Comparison of ENCODE assay signal across 9 mouse cellular contexts in genomic region chr5:91517077-91517476, GRCm38 (mm10). TPM values are rescaled to one million over a fixed set of nuclear protein-coding genes. Genes with fewer than 3 reads are reported as not detected.
A peak's percentile ranks its signal among the peaks of the same experiment; 100 is the strongest.
DNase-seq lines count a peak whose midpoint lies in the region; ATAC-seq and TF ChIP-seq lines count a peak whose summit lies in the region.
"Had no signal": no experiment of that assay in that cellular context is flagged by ENCODE, and none has a peak within 500 bp of the region (broad histone marks: within the 10 kb centered on the region; RNA-seq: fewer than 3 reads in every experiment).

No protein-coding gene starts in this region.

- no peak overlapping the region for H3K27ac ChIP-seq in lung, embryonic 14.5 days (ENCODE audit: low read depth)
- H3K27ac ChIP-seq in forebrain, embryonic 14.5 days (ENCODE audit: low read depth, low read length), result no peak overlapping the region
- H3K27ac ChIP-seq in limb, embryonic 14.5 days (replicated peaks; ENCODE audit: low read depth, low read length), result no peak overlapping the region
- H3K27ac ChIP-seq in stomach, embryonic 14.5 days (ENCODE audit: low read length), result no peak overlapping the region

- TF ChIP-seq CTCF in lung, embryonic 14.5 days (IDR thresholded peaks at IDR 0.05; ENCODE audit: low read depth), result no peak

- ATAC-seq in lung, embryonic 14.5 days (ENCODE audit: insufficient read depth), result no peak
- no peak for ATAC-seq in forebrain, embryonic 14.5 days
- no peak for ATAC-seq in limb, embryonic 14.5 days (ENCODE audit: low FRiP score, low read depth)
- no peak for ATAC-seq in stomach, embryonic 14.5 days (ENCODE audit: insufficient number of reproducible peaks, insufficient read depth, low FRiP score, low read depth)
- no peak for ATAC-seq in megakaryocyte-erythroid progenitor cell, adult 5-6 weeks (replicated peaks; ENCODE audit: low FRiP score, low TSS enrichment, poor library complexity, severe bottlenecking)

- peak overlapping the region; percentile 92 for H3K4me2 ChIP-seq in lung, embryonic 14.5 days
- peak overlapping the region; percentile 98 for H3K4me2 ChIP-seq in forebrain, embryonic 14.5 days (ENCODE audit: low read length)
- peak overlapping the region; percentile 93 for H3K4me2 ChIP-seq in limb, embryonic 14.5 days (replicated peaks; ENCODE audit: low read depth, low read length, severe bottlenecking)
- H3K4me2 ChIP-seq in stomach, embryonic 14.5 days (replicated peaks; ENCODE audit: low read depth, low read length), result peak overlapping the region; percentile 90; the same call in 1 of the 2 replicates

- peak overlapping the region; percentile 48 for H3K4me3 ChIP-seq in lung, embryonic 14.5 days (ENCODE audit: low read depth, low read length)
- H3K4me3 ChIP-seq in forebrain, embryonic 14.5 days (ENCODE audit: low read depth, low read length), result peak overlapping the region; percentile 48; the same call in 1 of the 2 replicates
- peak overlapping the region; percentile 52 for H3K4me3 ChIP-seq in limb, embryonic 14.5 days (replicated peaks; ENCODE audit: low read length)
- no peak overlapping the region; the same call in 1 of the 2 replicates for H3K4me3 ChIP-seq in stomach, embryonic 14.5 days (ENCODE audit: low read depth, low read length)

- peaks cover 7% of the 10 kb centered on the region; the same call in 1 of the 2 replicates for H3K4me1 ChIP-seq in lung, embryonic 14.5 days (ENCODE audit: insufficient read depth)
- peaks cover 17% of the 10 kb centered on the region for H3K4me1 ChIP-seq in forebrain, embryonic 14.5 days (ENCODE audit: control insufficient read depth, insufficient read depth, low read length)
- H3K4me1 ChIP-seq in limb, embryonic 14.5 days (ENCODE audit: control insufficient read depth, insufficient read depth, low read length), result peaks cover 20% of the 10 kb centered on the region
- H3K4me1 ChIP-seq in stomach, embryonic 14.5 days (ENCODE audit: control insufficient read depth, insufficient read depth, low read length), result peaks cover 9% of the 10 kb centered on the region

- WGBS in lung, embryonic 14.5 days, result 11% methylated on average over 6 of the region's 6 CpGs
- 20% methylated on average over 6 of the region's 6 CpGs for WGBS in forebrain, embryonic 14.5 days
- WGBS in limb, embryonic 14.5 days, result 21% methylated on average over 6 of the region's 6 CpGs
- 10% methylated on average over 6 of the region's 6 CpGs for WGBS in stomach, embryonic 14.5 days

- no peaks in the 10 kb centered on the region for H3K36me3 ChIP-seq in lung, embryonic 14.5 days (ENCODE audit: insufficient read depth)
- no peaks in the 10 kb centered on the region for H3K36me3 ChIP-seq in forebrain, embryonic 14.5 days (ENCODE audit: control insufficient read depth, insufficient read depth, low read length)
- no peaks in the 10 kb centered on the region for H3K36me3 ChIP-seq in limb, embryonic 14.5 days (ENCODE audit: control insufficient read depth, insufficient read depth, low read length)
- no peaks in the 10 kb centered on the region for H3K36me3 ChIP-seq in stomach, embryonic 14.5 days (ENCODE audit: control insufficient read depth, insufficient read depth, low read length)
- H3K36me3 ChIP-seq: G1E had no signal

- no peak overlapping the region for H3K9ac ChIP-seq in lung, embryonic 14.5 days
- no peak overlapping the region for H3K9ac ChIP-seq in forebrain, embryonic 14.5 days (ENCODE audit: low read length)
- peak overlapping the region; percentile 48 for H3K9ac ChIP-seq in limb, embryonic 14.5 days (ENCODE audit: low read depth, low read length, severe bottlenecking)
- H3K9ac ChIP-seq in stomach, embryonic 14.5 days (replicated peaks; ENCODE audit: low read depth, low read length), result no peak overlapping the region

- no peak for DNase-seq in lung, embryonic 14.5 days
- no peak for DNase-seq in lung, postnatal 25 days (ENCODE audit: low spot score)
- no peak for DNase-seq in forebrain, embryonic 14.5 days (ENCODE audit: low spot score)
- no peak for DNase-seq in limb, embryonic 14.5 days (ENCODE audit: low spot score)
- DNase-seq in adrenal gland, adult 2 months, result no peak
- no peak for DNase-seq in embryo, embryonic 10 days (ENCODE audit: low spot score)

- no peak for TF ChIP-seq POLR2A in limb, embryonic 14.5 days (IDR thresholded peaks at IDR 0.05; ENCODE audit: borderline replicate concordance, extremely low read depth, insufficient read depth, insufficient read length)

- peaks cover 12% of the 10 kb centered on the region; the same call in 1 of the 2 replicates for H3K27me3 ChIP-seq in lung, embryonic 14.5 days (ENCODE audit: insufficient read depth, low read length)
- no peaks in the 10 kb centered on the region; the same call in 1 of the 2 replicates for H3K27me3 ChIP-seq in forebrain, embryonic 14.5 days (replicated peaks; ENCODE audit: control insufficient read depth, insufficient read depth, low read length)
- peaks cover 5% of the 10 kb centered on the region; the same call in 1 of the 2 replicates for H3K27me3 ChIP-seq in limb, embryonic 14.5 days (ENCODE audit: control insufficient read depth, insufficient read depth, low read length)
- H3K27me3 ChIP-seq in stomach, embryonic 14.5 days (ENCODE audit: control insufficient read depth, insufficient read depth, low read length), result no peaks in the 10 kb centered on the region

- no peaks in the 10 kb centered on the region for H3K9me3 ChIP-seq in lung, embryonic 14.5 days (ENCODE audit: low read depth, low read length)
- H3K9me3 ChIP-seq in forebrain, embryonic 14.5 days (replicated peaks; ENCODE audit: control insufficient read depth, low read length), result no peaks in the 10 kb centered on the region
- no peaks in the 10 kb centered on the region for H3K9me3 ChIP-seq in limb, embryonic 14.5 days (ENCODE audit: control insufficient read depth, low read length)
- no peaks in the 10 kb centered on the region for H3K9me3 ChIP-seq in stomach, embryonic 14.5 days (ENCODE audit: control insufficient read depth, low read depth, low read length)
- H3K9me3 ChIP-seq: G1E had no signal

RNA-seq across cellular contexts. Expression of gene Parm1, which starts 0.3 kb away (rescaled TPM):
- 7.3 and 8.4 TPM in 2 replicates for polyA plus RNA-seq in lung, embryonic 14.5 days (2014; fragmentation: Nextera tagmentation; extraction: Ambion mirVana)
- polyA plus RNA-seq in forebrain, embryonic 14.5 days (2014; fragmentation: Nextera tagmentation; extraction: Ambion mirVana), result 3.1 and 4.0 TPM in 2 replicates
- polyA plus RNA-seq in limb, embryonic 14.5 days (2012; rRNA removed), result 20.8 and 21.6 TPM in 2 replicates
- polyA plus RNA-seq in limb, embryonic 14.5 days (2014; fragmentation: Nextera tagmentation; extraction: Ambion mirVana), result 25.1 and 27.0 TPM in 2 replicates
- polyA plus RNA-seq in stomach, embryonic 14.5 days (2014; fragmentation: Nextera tagmentation; extraction: Ambion mirVana), result 22.4 and 27.5 TPM in 2 replicates
- 100 to 1,000 TPM; 103 to 137 TPM for total RNA-seq in adrenal gland, adult 2 months (2021)
- polyA plus RNA-seq in adrenal gland, adult 2 months (2012; rRNA removed), result 66.9 and 122 TPM in 2 replicates
- total RNA-seq in megakaryocyte-erythroid progenitor cell, adult 5-6 weeks (2014; fragmentation: Nextera tagmentation), result 6.8 and 11.5 TPM in 2 replicates
- total RNA-seq in megakaryocyte-erythroid progenitor cell, adult 5-6 weeks (2017), result 6.2 and 7.8 TPM in 2 replicates
